Mouse (Mus musculus) liver, embryonic 14.5 days (tissue): ENCODE results near the gene Clpp.

Source experiments
- CTCF ChIP-seq: IDR thresholded peaks from 2 replicates; pipeline ENCODE4 v1.5.1; 2016; ENCODE audit warnings: antibody characterized with exemption, low read depth, control low read depth
- EP300 ChIP-seq: IDR thresholded peaks from 2 replicates; pipeline ENCODE4 v1.6.1; 2016; ENCODE audit warnings: antibody characterized with exemption, low read depth

- no peak for TF ChIP-seq CTCF
- no peak for TF ChIP-seq EP300
Observed at GRCm38 (mm10) chr17:56995046-56995445, 4.9 kb downstream of the Clpp start.
